Mouse (Mus musculus): ENCODE data around the gene Wfdc6b. TPM values are rescaled to one million over a fixed set of nuclear protein-coding genes. Genes with fewer than 3 reads are reported as not detected.
"Not testable (repeated sequence)": the region's sequence is repeated elsewhere in the genome, so short reads cannot be mapped to it uniquely, and the experiment has no call there.

Gene Wfdc6b
- total RNA-seq (2021), result not detected
- long read RNA-seq, experiment 1, result 0 reads
- long read RNA-seq, experiment 2, result 0 reads

DNA sequence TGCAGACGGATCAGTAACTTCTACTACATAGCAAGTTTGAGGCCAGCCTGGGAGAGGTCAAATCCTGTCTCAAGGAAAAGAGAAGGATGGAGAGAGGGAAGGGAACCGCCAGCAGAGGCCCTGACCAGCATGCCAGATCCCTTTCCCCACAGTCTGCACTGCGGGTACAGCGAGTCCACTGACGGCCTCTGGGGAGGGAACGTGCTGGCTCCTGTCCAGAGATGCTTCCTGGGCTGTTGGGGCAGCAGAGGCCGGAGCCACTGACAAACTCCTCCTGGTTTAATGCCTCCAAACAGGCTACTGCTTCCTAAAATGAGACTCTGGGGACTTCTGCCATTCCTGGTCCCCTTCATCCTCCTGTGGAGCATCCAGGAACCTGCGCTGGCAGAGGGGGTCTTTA lies at the start of gene Wfdc6b, which contains the start of gene Wfdc8:
Gene Wfdc6b, plus strand, starts transcription at position 52 of the 400 bp plus-strand sequence.
Gene Wfdc8, minus strand, starts transcription at position 156 of the 400 bp plus-strand sequence.
- peak; percentile 51 for DNase-seq (ENCODE audit: low spot score)

DNA sequence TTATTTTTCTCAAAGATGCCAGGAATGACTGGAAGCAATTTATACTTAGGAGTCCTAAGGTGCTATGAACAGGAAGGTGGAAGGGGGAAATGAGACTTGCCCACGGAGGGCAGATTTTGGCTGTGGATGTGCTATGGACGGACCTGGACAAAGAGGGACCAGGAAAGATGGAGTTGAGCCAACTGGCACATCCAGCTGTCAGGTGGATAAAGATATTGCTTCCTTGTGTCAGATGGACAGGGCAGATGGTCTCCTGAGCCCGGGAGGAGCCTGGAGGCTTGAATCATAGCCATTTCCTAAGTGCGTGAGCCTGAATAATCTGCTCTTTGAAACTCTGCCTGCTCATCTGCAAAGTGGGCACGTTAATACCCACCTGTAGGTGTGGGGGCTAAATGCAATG lies 49.0 kb upstream of the Wfdc6b start:
- no peak for DNase-seq (ENCODE audit: low spot score)

DNA sequence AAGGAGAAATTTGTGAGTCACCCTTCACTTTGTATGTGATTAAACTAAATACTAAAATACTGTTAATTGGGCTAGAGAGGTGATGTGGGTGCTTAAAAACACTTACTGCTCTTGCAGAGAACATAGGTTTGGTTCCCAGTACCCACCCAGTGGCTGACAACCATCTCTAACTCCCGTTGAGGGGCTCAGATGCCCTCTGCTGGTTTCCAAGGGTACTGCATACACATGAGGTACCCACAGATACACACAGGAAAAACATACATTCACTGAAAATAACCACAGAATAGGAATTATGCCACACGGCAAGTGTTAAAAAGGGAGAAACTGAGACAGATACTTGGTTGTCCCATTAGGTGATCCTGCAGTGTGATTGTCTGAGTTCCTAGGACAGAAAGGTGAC lies 46.3 kb upstream of the Wfdc6b start:
- DNase-seq (ENCODE audit: low spot score), result no peak

DNA sequence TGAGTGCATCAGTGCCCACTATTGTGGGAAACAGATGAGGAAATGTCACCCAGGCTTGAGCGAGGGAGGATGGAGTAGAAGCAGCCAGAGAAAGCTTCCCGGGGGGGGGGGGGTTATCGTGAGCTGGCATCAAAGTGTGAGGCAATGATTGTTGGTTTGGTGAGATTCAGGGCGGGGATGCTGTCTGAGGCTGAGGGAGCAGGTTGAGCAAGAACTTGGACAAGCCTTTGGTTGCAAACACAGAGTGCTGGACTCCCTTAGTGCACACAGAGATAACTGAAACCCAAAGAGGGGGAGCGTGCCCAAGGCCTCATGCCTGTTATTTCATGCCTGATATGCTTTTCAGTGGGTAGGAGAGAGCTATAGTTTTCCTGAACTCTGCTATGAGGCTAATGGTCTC lies 45.9 kb upstream of the Wfdc6b start:
- DNase-seq (ENCODE audit: low spot score), result no peak

DNA sequence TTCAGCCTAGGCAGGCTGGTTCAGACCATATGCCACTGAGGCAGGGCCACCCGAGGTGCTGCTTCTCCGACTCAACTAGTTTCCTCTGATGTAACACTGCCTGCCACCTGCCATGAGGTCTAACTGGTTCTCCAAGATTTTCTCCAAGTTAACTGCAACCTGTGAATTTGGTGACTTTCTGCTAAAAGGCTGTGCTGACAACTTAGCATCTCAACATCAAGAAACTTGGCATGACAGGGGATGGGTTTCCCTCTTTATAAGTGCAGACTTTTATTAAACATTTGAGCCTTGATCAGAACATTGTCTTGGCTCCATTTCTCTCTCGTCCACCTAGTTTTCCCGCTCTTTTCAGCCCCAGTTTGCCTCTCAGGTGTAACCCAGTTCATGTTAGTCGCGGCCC lies 40.0 kb upstream of the Wfdc6b start, which contains the start of gene Spint3:
Gene Spint3, minus strand, starts transcription at position 101 of the 400 bp plus-strand sequence.
- not testable (repeated sequence) for DNase-seq (ENCODE audit: low spot score)

DNA sequence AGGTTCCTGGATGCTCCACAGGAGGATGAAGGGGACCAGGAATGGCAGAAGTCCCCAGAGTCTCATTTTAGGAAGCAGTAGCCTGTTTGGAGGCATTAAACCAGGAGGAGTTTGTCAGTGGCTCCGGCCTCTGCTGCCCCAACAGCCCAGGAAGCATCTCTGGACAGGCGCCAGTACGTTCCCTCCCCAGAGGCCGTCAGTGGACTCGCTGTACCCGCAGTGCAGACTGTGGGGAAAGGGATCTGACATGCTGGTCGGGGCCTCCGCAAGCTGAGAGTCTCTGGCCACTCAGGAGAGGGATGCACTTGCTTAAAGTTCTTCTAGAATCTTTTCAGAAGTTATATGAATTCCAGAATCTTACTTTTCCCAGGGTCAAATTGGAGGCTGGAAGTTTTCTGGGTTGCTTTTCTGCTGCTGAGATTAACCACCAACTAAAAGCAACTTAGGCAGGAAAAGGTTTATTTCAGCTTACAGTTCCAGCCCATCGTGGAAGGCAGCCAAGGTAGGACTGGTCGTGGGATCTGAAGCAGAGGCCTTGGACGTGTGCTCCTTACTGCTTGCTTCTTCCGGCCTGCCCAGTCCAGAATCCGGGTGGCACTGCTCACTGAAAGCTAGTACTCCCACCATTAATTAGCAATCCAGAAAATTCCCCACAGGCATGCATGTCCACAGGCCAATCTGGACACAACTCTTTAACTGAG lies 28.1 kb upstream of the Wfdc6b start, which contains the start of gene Wfdc6a:
Gene Wfdc6a, minus strand, starts transcription at position 423 of the 701 bp plus-strand sequence.
- DNase-seq (ENCODE audit: low spot score), result peak; percentile 37

DNA sequence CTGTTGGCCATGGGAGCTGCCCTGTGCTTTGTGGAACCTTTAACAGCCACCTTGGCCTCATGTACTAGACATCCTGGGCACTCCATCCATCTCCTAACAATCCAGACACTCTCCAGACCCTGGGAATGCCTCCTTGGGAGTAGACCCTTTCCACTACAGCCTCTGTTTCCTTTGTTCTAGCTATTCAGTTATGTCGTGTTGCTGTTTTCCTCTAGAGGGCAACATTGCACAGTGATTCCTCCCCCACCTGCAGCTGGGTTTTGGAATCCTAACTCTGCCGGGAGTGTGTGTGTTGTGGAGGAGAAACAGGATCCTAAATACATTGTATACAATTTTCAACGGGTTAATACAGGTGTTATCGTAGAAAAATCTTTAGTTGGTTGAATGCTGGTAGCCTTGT lies 21.3 kb upstream of the Wfdc6b start:
- DNase-seq (ENCODE audit: low spot score), result no peak

DNA sequence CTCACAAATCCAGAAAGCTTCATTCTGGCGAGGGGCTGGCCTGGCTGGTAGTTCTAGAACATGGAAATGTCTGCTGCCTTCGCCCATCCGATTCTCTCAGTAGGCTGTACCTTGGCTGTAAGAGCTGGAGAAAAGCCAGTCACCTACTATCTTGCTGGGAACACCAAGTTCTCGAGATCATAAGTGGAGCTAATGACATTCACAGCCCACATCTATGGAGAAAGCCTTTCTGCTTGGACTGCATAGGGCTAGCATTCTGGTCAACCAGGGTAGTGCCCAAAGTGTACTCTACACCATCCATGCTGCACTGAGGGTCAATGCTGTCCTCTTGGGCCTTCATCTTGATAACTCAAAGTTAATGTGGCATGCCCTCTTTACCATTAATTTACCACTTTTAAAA lies 19.8 kb upstream of the Wfdc6b start, which contains the start of gene Eppin:
Gene Eppin, minus strand, starts transcription at position 101 of the 400 bp plus-strand sequence.
- DNase-seq (ENCODE audit: low spot score), result no peak

DNA sequence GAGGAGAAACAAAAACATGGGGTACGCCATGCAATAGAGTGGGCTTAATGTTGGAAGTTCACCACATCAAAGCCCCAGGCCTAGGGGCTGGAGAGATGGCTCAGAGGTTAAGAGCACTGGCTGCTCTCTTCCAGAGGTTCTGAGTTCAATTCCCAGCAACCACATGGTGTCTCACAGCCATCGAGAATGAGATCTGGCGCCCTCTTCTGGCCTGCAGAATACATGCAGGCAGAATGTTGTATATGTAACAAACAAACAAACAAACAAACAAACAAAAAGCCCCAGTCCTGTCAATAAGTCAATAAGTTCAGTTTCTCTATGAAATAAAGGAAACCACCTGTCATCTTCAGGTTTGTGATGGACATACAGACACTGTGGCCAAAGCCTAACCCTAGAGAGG lies 13.1 kb upstream of the Wfdc6b start:
- no peak for DNase-seq (ENCODE audit: low spot score)

DNA sequence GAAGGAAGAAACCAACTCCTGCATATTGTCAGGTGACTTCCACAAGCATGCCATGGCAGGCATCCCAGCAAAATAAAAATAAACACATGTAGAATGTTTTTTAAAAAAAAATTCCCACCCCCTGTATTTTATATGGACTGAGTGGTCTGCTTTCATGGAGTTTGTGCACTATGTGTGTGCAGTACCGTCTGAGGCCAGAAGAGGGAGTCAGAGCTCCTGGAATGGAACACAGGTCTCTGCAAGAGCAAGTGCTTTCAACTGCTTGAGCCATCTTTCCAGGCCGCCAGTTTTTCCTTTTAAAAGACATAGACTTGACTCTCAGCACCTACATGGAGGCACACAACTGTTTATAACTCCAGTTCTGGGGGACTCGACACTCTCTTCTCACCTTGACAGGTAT lies 9.8 kb upstream of the Wfdc6b start:
- DNase-seq (ENCODE audit: low spot score), result no peak

DNA sequence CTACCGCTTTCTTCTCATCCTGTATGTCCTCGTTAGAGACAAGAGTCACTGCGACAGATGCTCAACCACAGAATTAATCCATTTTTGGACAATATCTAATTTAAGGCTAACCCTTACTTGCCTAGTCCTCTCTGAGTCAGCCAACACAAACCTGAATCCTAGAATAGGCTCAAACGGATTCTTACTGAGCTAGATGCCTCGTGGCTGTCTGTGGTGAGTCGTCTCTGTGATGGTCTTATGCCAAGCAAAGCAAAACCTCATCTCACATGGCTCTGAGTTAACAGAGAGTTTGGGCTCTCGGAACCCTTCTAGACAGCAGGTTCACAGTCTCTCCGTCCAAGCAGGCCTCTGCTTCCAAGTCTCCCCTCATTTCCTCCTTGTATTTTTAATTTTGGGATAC lies 8.9 kb upstream of the Wfdc6b start:
- no peak for DNase-seq (ENCODE audit: low spot score)

DNA sequence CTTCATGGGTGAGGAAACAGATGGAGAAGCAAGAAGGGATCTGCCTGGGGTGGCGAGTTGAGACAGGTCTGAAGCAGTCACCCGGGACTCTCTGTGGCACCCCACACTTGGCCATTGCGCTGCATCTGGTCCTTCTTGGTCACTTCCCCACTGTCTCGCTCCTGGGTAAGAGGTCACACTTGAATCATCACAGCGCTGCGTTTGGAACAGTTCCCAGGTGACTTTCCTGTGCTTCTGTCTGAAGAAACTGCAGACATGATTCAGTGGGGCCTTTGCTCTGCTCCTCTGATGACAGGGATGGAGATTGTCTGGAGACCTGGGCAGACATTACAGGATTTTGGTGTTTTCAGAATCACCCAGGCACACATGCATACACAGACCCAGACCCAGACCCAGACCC lies 4.5 kb upstream of the Wfdc6b start:
- no peak for DNase-seq (ENCODE audit: low spot score)

DNA sequence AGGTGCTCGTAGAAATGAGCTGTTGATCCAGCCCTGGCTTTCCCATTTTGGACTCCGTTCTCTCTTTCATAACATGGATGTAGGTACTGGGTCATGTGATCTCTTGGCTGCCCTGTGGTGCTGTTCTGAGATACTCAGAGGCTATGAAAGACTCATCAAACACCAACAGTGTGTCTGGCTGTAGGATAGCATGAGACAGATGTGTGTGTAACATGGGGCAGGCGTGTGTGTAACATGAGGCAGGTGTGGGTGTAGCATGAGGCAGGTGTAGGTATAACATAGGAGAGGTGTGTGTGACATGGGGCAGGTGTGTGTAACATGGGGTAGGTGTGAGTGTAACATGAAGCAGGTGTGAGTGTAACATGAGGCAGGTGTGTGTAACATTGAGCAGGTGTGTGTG lies 2.1 kb downstream of the Wfdc6b start:
- DNase-seq (ENCODE audit: low spot score), result no peak

DNA sequence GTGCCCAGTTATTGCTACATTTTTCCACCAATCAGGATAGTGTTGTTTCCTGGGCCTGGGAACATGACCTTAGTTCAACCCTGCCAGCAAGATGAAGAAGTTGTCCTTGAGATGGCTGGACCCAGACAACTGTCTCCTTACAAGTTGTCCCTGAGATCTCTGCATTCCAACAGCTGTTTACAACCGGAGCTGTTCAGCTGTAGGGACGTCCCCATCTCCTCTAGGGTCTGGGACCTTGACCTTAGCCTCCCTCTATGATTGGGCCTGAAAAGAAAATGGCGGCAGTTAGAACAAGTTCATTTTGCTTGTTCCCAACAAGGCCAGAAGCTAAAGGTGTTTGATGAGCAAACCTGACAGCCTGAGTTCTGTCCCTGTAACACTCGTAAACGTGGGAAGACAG lies 5.7 kb downstream of the Wfdc6b start:
- DNase-seq (ENCODE audit: low spot score), result no peak

DNA sequence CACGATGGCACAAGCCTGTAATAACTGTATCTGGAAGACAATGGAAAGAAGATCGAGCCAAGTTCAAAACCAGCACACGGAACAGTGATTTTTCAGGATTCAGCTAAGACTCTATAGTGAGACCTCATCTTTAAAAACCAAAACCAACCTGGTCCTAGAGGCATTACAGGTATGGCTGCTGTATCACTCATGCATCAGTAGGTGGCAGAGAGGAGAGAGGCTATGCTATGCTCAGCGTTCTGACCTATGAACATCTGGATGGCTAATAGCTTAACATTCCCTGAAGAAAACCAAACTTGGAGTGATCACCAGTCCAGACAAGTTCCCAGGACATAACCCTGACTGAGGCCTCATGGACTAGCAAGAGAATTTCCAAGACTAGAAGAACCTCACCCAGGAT lies 8.5 kb downstream of the Wfdc6b start:
- no peak for DNase-seq (ENCODE audit: low spot score)

DNA sequence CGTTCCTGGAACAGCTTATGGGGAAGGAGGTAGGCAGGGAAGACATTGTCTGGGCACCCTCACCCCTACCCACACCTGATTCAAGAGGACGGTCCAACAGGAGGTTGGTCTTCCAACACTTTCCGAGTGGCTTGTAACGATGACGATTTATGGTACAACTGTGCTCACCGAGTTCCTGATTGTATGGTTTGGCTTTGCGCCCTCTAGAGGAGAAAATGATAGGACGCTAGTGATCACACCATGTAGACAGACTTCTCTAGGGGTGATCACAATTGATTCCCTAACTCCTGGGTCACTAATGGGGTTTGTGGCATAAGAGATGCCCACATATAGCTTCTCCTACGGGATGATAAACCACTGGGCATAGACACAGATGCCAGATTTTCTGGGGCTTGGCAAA lies 21.9 kb downstream of the Wfdc6b start:
- no peak for DNase-seq (ENCODE audit: low spot score)

DNA sequence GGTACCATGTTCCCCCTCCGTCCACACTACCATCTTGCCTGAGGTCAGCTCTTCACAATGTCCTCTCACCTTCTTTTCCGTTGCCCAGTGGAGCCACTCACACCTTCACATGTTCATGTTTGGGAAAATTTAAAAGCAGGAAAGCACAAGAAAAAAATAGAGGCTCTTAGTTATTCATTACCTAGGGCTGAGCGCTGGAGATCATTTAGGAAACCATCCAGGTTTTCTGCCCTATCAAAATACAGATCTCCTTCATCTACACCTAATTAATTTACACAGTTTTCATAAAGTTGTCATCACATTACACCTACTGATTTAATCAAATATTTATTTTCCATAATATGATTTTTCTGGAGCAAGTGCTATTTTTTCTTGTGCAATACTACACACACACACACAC lies 25.4 kb downstream of the Wfdc6b start, which contains the start of gene Wfdc16:
Gene Wfdc16, minus strand, starts transcription at position 101 of the 400 bp plus-strand sequence.
- DNase-seq (ENCODE audit: low spot score), result no peak

DNA sequence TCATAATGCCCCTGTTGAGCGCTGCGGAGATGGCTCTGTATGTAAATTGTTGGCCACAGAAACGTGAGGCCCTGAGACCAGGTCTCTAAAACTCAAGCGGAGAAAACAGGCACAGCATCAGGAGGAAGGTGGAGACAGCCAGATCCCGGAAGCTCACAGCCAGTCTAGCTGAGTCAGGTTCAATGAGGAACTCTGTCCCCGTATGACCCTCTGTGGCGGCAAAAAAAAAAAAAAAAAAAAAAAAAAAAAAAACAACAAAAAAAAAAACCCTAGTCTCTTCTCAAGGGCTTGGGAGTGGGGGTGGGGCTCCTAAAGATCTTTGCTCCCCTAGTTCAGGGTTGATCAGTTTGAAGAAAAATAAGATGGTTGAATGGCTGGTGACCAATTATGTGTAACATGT lies 27.8 kb downstream of the Wfdc6b start:
- no peak for DNase-seq (ENCODE audit: low spot score)

DNA sequence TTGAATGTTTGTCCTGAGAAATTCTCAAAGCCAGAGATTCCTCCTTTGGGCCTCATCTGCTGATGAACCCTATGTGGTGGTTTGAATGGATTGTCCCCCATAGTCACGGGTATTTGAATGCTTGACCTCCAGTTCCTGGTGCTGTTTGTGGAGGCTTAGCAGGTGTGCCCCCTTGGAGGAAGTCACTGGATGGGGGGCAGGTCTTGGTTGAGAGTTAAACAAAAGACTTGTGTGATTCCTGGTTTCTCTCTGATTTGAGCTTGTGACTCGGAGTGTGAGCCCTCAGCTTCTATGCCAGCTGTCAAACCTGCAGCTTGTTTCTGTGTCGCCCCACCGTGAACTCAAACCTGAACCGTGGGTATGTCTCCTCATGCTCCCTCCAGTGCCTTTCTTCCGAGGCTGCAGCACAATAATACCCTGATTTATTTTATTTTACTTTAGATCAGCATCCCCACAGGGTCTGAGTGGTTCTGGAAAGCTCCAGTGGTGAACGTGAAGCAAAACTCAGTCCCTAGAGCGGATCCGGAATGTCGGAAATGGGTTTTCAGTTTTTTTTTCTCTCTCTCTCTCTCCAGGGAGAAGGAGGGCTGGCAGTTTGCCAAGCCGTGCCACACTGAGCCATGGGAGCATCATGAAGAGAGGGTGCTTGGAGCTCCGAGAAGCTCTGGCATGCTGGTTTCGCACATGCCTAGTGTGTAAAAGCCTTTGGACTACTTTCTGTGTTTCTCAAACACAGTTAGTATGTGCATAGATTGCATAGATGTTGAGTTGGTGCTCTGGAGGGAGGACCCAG lies 28.8 kb downstream of the Wfdc6b start:
- DNase-seq (ENCODE audit: low spot score), result no peak

DNA sequence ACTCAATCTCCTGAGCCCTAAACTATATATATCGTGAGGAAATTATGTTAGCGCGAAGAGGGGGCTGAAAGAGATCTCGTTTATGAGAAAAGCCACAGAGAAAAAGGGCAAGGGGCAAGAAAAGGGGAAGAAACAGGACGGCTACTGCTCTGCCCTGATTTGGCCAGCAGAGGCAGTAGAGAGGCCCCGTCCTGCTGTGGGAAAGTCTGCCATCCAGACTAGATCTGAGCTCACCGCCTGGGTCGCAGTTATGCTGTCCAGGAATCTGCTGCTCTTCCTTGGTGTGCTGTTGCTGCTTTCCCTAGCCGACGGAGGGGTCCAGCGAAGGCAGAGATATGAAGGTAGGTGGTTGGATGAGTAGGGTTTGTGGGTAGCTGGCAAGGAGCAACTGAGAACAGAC lies 42.5 kb downstream of the Wfdc6b start, which contains the start of gene Wfdc10:
Gene Wfdc10, plus strand, starts transcription at position 189 of the 400 bp plus-strand sequence.
- DNase-seq (ENCODE audit: low spot score), result peak; percentile 17

DNA sequence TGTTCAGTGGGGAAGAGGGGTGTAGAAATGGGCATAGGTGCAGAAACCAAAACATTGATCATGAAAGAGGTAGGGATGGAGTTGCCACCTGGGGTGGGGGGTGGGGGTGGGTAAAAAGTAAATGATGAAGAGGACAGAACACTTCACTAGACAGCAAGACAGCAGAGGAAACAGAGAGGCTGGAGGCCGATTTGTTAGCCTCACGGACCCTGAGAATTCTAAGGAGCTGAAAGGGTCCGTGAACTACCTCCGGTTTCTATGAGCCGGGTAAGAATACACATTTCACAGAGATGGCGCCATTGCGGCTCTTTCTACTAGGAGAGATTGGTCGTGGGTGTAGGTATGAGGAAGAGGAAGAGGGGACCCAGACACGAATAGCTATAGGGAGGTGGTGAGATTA lies 43.2 kb downstream of the Wfdc6b start, which contains the start of gene Wfdc9:
Gene Wfdc9, minus strand, starts transcription at position 101 of the 400 bp plus-strand sequence.
- no peak for DNase-seq (ENCODE audit: low spot score)

DNA sequence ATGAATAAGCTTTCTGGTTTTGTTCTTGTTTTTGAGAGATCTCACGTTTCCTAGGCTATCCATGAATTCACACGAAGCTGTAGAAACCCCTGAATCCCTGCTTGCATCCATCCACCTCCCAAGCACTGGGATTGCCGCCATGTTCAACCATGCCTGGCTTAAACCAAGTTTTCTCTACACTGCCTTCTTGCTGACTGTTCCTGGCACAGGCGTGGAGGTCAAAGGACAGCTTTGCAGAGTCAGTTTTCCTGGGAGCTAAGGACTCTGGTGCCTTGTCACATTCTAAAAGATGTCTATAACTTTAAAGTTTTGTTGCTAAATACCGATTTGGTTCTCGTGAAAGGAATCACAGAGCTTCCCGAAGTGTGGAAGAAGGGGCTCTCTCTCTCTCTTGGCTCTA lies 51.5 kb downstream of the Wfdc6b start:
- no peak for DNase-seq (ENCODE audit: low spot score)

Measured in gastrocnemius, adult 18-20 months (tissue).